In genomic region chr6:83317108-83317741, GRCm38 (mm10) we compare ENCODE assay signal across 8 mouse cellular contexts. TPM values are rescaled to one million over a fixed set of nuclear protein-coding genes. Genes with fewer than 3 reads are reported as not detected.
DNase-seq lines count a peak whose midpoint lies in the region; ATAC-seq lines count a peak whose summit lies in the region.

No protein-coding gene starts in this region.

- peak overlapping the region; percentile 99 for H3K4me3 ChIP-seq in hindbrain, embryonic 16.5 days (ENCODE audit: low read length)

- H3K27me3 ChIP-seq in hindbrain, embryonic 16.5 days (replicated peaks; ENCODE audit: control insufficient read depth, insufficient read depth, low read length) = no peaks in the 10 kb centered on the region

- H3K9ac ChIP-seq in hindbrain, embryonic 16.5 days (ENCODE audit: low read depth, low read length) = peak overlapping the region; percentile 91

- peak overlapping the region; percentile 79 for H3K27ac ChIP-seq in hindbrain, embryonic 16.5 days (ENCODE audit: low read depth, low read length)

- WGBS in hindbrain, embryonic 16.5 days = under 1% methylated on average over 52 of the region's 52 CpGs

- peaks cover 14% of the 10 kb centered on the region for H3K4me1 ChIP-seq in hindbrain, embryonic 16.5 days (ENCODE audit: control insufficient read depth, insufficient read depth, low read depth, low read length)

- H3K9me3 ChIP-seq in hindbrain, embryonic 16.5 days (ENCODE audit: control insufficient read depth, low read length) = no peaks in the 10 kb centered on the region

- peak; percentile 99 for ATAC-seq in hindbrain, embryonic 16.5 days

- DNase-seq in ZHBTc4 (ENCODE audit: low read depth, low spot score) = peak; percentile 96
- DNase-seq in cerebellum, postnatal 4 days (ENCODE audit: low spot score in 2 of 2) = peak; percentile 82 to 94
- DNase-seq in gastrocnemius, adult 18-20 months (ENCODE audit: low spot score) = peak; percentile 91
- peak; percentile 91 to 92 for DNase-seq in left cerebral cortex, adult 18-20 months (ENCODE audit: low spot score in 2 of 2)
- peak; percentile 92 to 93 for DNase-seq in lung, postnatal 4 days
- DNase-seq in retina, postnatal 1 day = peak; percentile 96
- DNase-seq in thymus, postnatal 4 days = peak; percentile 96

- H3K4me2 ChIP-seq in hindbrain, embryonic 16.5 days (ENCODE audit: low read length) = peak overlapping the region; percentile 89

- no peaks in the 10 kb centered on the region for H3K36me3 ChIP-seq in hindbrain, embryonic 16.5 days (ENCODE audit: control insufficient read depth, insufficient read depth, low read length)

RNA-seq across cellular contexts. Expression of gene Mthfd2, which starts 8.5 kb away (rescaled TPM):
- 1 to 10 TPM; 3.0 to 3.2 TPM for total RNA-seq in gastrocnemius, adult 18-20 months (2021)
- polyA plus RNA-seq in hindbrain, embryonic 16.5 days (2015; fragmentation: Nextera tagmentation; extraction: Ambion mirVana) = 33.4 and 34.3 TPM in 2 replicates
- 1 to 10 TPM; 6.5 to 6.7 TPM for total RNA-seq in left cerebral cortex, adult 18-20 months (2021)

RNA-seq across cellular contexts. Expression of gene Mob1a, which starts 8.6 kb away (rescaled TPM):
- 10 to 100 TPM in 1 of 2 experiments, 1 to 10 TPM in 1; 8.0 to 12.4 TPM for total RNA-seq in gastrocnemius, adult 18-20 months (2021)
- polyA plus RNA-seq in hindbrain, embryonic 16.5 days (2015; fragmentation: Nextera tagmentation; extraction: Ambion mirVana) = 19.4 and 23.9 TPM in 2 replicates
- 10 to 100 TPM; 17.9 to 22.5 TPM for total RNA-seq in left cerebral cortex, adult 18-20 months (2021)

RNA-seq across cellular contexts. Expression of gene Bola3, which starts 31.7 kb away (rescaled TPM):
- total RNA-seq in gastrocnemius, adult 18-20 months (2021) = 100 to 1,000 TPM; 249 to 275 TPM
- 55.8 and 64.3 TPM in 2 replicates for polyA plus RNA-seq in hindbrain, embryonic 16.5 days (2015; fragmentation: Nextera tagmentation; extraction: Ambion mirVana)
- total RNA-seq in left cerebral cortex, adult 18-20 months (2021) = 10 to 100 TPM; 49.3 to 49.5 TPM

Comparison
In these comparisons a context has a peak if more than half of its experiments do, and no peak if none do; other contexts are left out.
1. Peak in every context shown above with its lines: DNase-seq, ATAC-seq, H3K4me3 ChIP-seq and H3K27ac ChIP-seq.
2. RNA of gene Bola3, which starts 31.7 kb away (total RNA-seq): 249 to 275 TPM in gastrocnemius, adult 18-20 months; 49.3 to 49.5 TPM in left cerebral cortex, adult 18-20 months; every median in the first group is over 4 times any median in the second.